Mouse (Mus musculus): ENCODE data around the gene Ensa.

The Ensa gene

GRCm38 (mm10) chr3:95657108-95657507 lies 32.3 kb downstream of the Ensa start:
- no peak for TF ChIP-seq GATA4 (IDR thresholded peaks at IDR 0.05; ENCODE audit: insufficient replicate concordance, low read length)

GRCm38 (mm10) chr3:95657711-95658110 lies 32.9 kb downstream of the Ensa start:
- TF ChIP-seq GATA4 (IDR thresholded peaks at IDR 0.05; ENCODE audit: insufficient replicate concordance, low read length), result no peak

GRCm38 (mm10) chr3:95658236-95658867 lies 33.6 kb downstream of the Ensa start, which contains the start of gene Mcl1:
Gene Mcl1, plus strand, starts transcription at chr3:95658788.
- TF ChIP-seq GATA4 (IDR thresholded peaks at IDR 0.05; ENCODE audit: insufficient replicate concordance, low read length), result peak; percentile 75; the same call in 1 of the 2 replicates

DNA sequence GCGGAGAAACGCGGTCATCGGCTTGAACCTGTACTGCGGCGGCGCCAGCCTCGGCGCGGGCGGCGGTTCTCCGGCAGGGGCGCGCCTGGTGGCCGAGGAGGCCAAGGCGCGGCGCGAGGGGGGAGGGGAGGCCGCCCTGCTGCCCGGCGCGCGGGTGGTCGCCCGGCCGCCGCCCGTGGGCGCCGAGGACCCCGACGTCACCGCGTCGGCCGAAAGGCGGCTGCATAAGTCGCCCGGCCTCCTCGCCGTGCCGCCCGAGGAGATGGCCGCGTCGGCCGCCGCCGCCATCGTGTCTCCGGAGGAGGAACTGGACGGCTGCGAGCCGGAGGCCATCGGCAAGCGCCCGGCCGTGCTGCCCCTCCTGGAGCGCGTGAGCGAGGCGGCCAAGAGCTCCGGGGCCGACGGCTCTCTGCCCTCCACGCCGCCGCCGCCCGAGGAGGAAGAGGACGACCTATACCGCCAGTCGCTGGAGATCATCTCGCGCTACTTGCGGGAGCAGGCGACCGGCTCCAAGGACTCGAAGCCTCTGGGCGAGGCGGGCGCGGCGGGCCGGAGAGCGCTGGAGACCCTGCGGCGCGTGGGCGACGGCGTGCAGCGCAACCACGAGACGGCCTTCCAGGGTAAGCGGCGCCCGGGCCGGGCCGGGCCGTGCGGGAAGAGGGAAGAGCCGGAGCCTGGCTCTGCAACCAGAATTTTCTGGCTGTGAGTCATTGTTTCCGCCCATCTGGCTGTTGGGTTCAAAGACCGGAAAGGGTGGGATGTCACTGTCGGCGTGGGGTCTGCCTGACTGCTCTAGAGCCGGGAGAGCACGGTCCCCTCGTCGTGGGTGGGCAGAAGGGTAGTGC lies 34.3 kb downstream of the Ensa start:
- TF ChIP-seq GATA4 (IDR thresholded peaks at IDR 0.05; ENCODE audit: insufficient replicate concordance, low read length), result no peak

DNA sequence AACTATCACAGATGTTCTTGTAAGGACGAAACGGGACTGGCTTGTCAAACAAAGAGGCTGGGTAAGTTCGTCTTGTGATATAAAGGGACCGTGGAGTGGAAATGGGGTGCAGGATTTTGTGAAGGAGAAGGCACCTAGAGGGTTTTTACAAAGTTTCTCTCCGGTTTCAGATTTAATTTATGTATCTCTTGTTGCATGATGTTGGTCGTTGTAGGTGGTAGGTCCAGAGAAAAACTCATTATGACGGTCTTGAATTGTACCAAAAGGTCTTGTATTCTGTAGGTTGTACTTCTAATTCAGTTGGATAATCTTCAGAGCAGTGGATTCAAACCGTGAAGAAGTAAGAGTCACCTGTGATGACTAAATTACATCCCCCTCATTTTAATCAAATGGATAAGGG lies 35.2 kb downstream of the Ensa start:
- TF ChIP-seq GATA4 (IDR thresholded peaks at IDR 0.05; ENCODE audit: insufficient replicate concordance, low read length), result no peak

GRCm38 (mm10) chr3:95660788-95661478 lies 36.1 kb downstream of the Ensa start:
- TF ChIP-seq GATA4 (IDR thresholded peaks at IDR 0.05; ENCODE audit: insufficient replicate concordance, low read length), result no peak

DNA sequence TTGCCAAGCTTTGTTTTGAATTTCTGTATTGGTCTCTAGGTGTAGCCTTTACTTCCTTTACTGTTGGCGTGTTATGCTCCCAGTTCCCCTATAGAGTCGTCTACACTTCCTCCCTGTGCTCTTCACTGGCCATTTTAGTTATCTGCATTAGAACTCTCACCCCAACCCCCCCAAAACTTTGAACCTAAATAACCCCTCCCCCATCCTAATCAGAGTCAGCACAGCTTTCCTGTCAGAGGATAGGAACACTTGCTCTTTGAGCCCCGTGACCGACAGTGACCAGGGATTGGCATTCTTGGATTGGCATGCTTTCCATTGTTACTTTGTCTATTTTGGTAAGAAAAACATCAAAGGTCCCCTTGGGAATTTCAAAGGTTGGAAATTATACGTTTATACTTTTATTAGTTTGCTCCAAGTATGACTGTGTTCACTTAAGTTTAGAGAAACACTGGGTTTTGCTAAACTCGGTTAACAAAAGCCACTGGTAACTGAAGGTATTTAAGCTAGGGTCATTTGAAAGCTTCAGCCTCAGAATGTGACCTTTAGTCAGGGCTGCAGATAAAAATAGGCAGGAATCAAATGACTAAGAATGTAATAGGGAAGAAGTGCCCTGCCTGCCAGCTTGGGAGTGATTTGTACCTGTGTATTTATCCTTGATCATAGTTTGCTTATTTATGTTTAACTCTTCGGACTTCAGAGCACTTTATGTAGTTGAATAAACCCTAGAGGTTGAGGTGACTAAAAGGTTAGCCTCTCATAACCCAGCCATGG lies 37.3 kb downstream of the Ensa start:
- peak; percentile 77; the same call in 1 of the 2 replicates for TF ChIP-seq GATA4 (IDR thresholded peaks at IDR 0.05; ENCODE audit: insufficient replicate concordance, low read length)

DNA sequence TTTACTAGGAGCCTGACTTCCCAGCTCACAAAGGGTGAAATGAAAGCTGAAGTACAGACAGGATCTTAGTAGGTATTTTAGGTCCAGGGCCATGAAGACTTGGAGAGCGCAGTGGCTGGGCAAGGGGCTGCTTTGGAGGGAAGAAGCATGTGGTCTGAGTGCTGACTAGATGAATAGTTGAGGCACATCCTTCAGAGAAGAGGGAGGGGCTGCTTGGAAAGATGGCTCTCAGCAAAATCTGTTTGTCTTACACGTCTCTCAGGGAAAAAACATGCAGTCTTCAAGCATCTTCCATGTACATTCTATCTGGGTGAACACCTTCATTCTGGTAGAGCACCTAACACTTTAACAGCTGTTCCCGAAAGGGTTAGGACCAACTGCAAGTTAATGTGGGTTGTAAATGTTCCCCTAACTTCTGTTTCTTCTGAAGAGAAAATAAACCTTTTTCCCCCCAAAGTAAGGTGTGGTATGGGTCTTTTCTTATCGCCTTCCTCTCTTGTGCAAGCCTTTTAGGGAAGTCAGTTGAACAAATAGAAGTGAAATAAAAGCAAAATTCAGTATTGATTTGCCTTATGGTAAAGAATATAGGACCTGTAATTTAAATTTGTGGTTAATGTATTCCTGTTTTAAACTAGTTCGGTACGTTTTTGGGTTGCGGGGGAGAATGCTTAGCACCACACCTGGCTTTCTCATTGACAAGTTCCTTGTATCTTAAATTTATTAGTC lies 38.1 kb downstream of the Ensa start:
- no peak for TF ChIP-seq GATA4 (IDR thresholded peaks at IDR 0.05; ENCODE audit: insufficient replicate concordance, low read length)

DNA sequence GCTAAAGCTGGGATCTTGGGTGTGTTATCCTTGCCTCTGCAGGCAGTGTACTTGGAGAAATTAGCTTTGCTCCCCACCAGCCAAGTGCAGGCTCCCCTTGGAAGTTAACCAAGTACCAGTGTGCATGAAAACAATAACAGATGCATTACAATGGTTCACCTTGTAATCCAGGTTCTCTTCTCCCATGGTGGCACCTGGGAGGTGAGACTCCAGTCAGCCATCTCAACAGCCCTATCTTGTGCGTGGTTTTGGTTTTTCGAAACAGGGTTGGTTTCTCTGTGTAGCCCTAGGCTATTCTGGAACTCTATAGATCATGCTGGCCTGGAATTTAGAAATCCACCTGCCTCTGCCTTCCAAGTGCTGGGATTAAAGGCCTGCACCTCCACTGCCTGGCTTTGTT lies 38.7 kb downstream of the Ensa start:
- TF ChIP-seq GATA4 (IDR thresholded peaks at IDR 0.05; ENCODE audit: insufficient replicate concordance, low read length), result no peak

DNA sequence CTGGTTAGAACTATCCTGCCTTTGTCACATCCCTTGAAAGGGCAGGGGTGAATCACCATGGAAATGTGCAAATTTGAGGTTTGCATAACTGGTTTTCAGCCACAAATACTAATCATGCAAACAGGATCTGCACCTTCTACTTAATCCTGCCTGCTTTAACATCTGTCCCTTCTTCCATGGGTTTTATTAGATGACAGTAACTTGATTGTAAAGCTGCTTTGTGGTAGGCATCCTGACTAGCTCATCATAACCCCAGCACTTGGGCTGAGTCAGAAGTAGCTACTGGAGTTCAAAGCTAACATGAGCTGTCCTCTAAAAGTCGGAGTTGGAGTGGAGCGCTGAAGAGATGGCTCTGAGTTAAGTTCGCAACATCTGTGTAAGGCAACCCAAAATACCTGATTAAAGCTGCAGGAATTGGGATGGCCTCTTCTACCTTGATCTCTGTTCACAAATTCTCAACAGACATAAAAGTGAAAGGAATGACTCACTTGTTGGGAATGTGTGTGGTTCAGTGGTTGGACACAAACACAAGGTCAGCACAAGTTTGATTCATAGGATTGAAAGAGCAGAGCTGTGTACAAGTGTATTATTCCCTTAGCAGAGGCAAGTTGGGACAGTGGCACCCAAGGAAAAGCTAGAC lies 39.3 kb downstream of the Ensa start:
- no peak for TF ChIP-seq GATA4 (IDR thresholded peaks at IDR 0.05; ENCODE audit: insufficient replicate concordance, low read length)

DNA sequence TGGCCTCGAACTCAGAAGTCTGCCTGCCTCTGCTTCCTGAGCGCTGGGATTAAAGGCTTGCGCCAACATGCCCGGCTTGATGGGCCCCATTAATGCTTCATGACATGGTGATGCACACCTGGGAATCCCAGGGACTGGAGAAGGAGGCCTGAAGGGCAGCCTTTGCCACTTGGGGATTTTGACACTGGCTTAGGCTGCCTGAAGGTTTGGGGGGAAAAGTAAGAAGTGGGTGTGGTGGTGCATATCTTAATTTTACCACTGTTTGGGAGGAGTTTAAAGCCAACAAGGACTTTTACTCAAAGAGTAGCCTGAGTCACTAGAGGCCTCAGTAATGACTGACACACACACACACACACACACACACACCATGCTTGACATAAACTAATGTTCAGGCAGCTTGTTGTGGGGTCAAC lies 40.2 kb downstream of the Ensa start:
- TF ChIP-seq GATA4 (IDR thresholded peaks at IDR 0.05; ENCODE audit: insufficient replicate concordance, low read length), result no peak

GRCm38 (mm10) chr3:95666124-95666844 lies 41.5 kb downstream of the Ensa start:
- peak; percentile 64; the same call in 1 of the 2 replicates for TF ChIP-seq GATA4 (IDR thresholded peaks at IDR 0.05; ENCODE audit: insufficient replicate concordance, low read length)

DNA sequence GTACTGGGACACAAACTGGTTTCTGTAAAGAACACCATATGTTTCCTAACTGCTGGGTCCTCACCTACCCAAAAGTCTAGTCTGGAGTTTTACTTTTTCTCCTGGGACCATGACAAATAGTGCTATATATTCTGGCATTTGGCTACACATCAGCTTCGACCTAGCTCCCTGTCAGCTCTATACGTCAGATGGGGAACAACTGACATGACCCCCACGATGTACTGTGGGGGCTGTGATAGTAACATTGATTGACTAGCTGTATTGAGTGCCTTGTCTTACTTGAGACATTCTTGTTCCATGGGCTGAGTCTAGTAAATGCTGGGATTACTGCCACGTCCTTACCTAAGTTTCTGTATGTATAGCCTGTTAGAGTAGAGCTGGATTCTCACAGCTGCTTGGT lies 42.7 kb downstream of the Ensa start:
- no peak for TF ChIP-seq GATA4 (IDR thresholded peaks at IDR 0.05; ENCODE audit: insufficient replicate concordance, low read length)
